In the genomic region with DNA sequence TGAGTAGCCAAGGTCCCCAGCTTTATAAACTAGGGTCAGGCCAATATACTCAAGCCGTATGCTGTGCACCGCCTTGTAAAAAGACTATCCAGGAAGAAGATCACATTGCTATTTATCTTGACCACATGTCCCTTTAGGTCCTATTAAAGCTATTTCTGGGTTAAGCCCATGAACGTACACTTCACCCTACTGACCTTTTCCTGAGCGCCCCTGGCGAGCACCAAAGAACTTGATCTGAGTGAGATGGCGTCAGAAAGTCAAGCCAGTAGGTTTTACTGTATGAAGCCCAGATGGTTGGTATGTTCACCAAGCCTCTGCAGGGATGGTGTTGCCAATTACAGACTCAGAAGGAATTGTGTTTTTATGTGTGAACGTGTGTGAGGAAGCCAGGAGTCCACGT, we compare ENCODE assay signal across 24 mouse cellular contexts.
"Had no signal": no experiment of that assay in that cellular context is flagged by ENCODE, and none has a peak within 500 bp of the region (broad histone marks: within the 10 kb centered on the region; RNA-seq: fewer than 3 reads in every experiment).

No protein-coding gene starts in this region.

- H3K4me2 ChIP-seq: heart, embryonic 11.5 days; heart, embryonic 13.5 days; heart, embryonic 15.5 days; hindbrain, embryonic 13.5 days; hindbrain, embryonic 15.5 days; kidney, embryonic 15.5 days; limb, embryonic 12.5 days had no signal

- H3K27ac ChIP-seq: heart, adult 2 months; heart, embryonic 13.5 days; heart, embryonic 15.5 days; hindbrain, embryonic 13.5 days; hindbrain, embryonic 15.5 days; hindbrain, postnatal 0 days; kidney, embryonic 15.5 days; kidney, postnatal 0 days; left cerebral cortex, adult 2 months; limb, embryonic 10.5 days; limb, embryonic 12.5 days; liver, embryonic 14.5 days had no signal

- H3K9me3 ChIP-seq: heart, embryonic 13.5 days; heart, embryonic 15.5 days; hindbrain, embryonic 13.5 days; hindbrain, embryonic 15.5 days; kidney, embryonic 15.5 days; limb, embryonic 10.5 days; limb, embryonic 12.5 days had no signal

- H3K9ac ChIP-seq: forebrain, postnatal 0 days; heart, embryonic 13.5 days; heart, embryonic 15.5 days; hindbrain, embryonic 13.5 days; hindbrain, embryonic 15.5 days; kidney, embryonic 15.5 days; limb, embryonic 12.5 days; liver, embryonic 14.5 days had no signal

- H3K4me1 ChIP-seq: limb, embryonic 10.5 days; limb, embryonic 12.5 days had no signal

- ATAC-seq: forebrain, postnatal 0 days; hindbrain, postnatal 0 days; intestine, embryonic 16.5 days had no signal

- H3K4me3 ChIP-seq: heart, adult 2 months; heart, embryonic 13.5 days; heart, embryonic 15.5 days; hindbrain, embryonic 13.5 days; hindbrain, embryonic 15.5 days; kidney, embryonic 15.5 days; left cerebral cortex, adult 2 months; limb, embryonic 10.5 days; limb, embryonic 12.5 days had no signal

- DNase-seq: forebrain, postnatal 0 days; heart, adult 11 months; heart, adult 2 months; heart, postnatal 14 days; heart, postnatal 36 days; kidney, adult 11 months; kidney, adult 2 months; kidney, adult 9 months; kidney, postnatal 14 days; kidney, postnatal 36 days; layer of hippocampus, adult 9-11 months had no signal

- H3K36me3 ChIP-seq: heart, embryonic 13.5 days; heart, embryonic 15.5 days; hindbrain, embryonic 13.5 days; hindbrain, embryonic 15.5 days; kidney, embryonic 15.5 days; limb, embryonic 10.5 days; limb, embryonic 12.5 days had no signal
